Mouse (Mus musculus) liver, adult 2 months (tissue): ENCODE data around the gene Kcnc4.

Source experiments
- CTCF ChIP-seq: fragments of 200-500 bp; IDR thresholded peaks from 2 replicates; pipeline ENCODE4 v1.5.1; 2011; ENCODE audit warnings: low read depth, low read length, control low read depth
- POLR2A ChIP-seq: fragments of 200-500 bp; IDR thresholded peaks from 2 replicates; pipeline ENCODE4 v1.6.1; 2011; ENCODE audit warnings: low read length, control low read depth; ENCODE audit not compliant: insufficient read depth; ENCODE audit errors: extremely low read depth

DNA sequence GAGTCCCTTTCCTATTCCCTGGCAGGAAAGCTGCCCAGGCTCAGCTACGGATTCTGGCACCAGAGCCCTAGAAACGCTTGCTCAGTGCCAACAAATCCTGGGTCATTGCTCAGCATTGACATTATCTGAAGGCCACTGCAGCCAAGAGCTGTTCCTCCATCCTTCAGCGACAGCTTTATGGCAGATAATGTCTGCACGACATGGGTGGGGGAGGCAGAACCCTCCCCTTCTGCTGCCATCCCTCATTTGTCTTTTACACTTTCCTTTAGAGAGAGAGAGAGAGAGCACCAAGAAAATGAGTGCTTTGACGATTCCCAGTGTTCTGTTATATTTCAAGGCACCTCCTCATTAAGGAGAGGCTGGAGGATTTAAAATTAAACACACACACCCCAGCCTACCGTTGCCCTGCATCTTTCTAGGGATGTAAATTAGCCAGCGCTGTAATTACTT, 42.4 kb upstream of the Kcnc4 start:
- TF ChIP-seq CTCF = no peak
- TF ChIP-seq POLR2A = no peak
